Mouse (Mus musculus): ENCODE data around the gene Cacna1c.

Cacna1c gene

GRCm38 (mm10) chr6:118810834-118811233, 385.4 kb downstream of the Cacna1c start:
- DNase-seq (ENCODE audit: low read depth, low spot score) = no peak

- DNase-seq (ENCODE audit: low read depth, low spot score) = no peak
These were observed 391.1 kb downstream of the Cacna1c start for GRCm38 (mm10) chr6:118805139-118805538.

GRCm38 (mm10) chr6:118802286-118802685, 393.9 kb downstream of the Cacna1c start:
- no peak for DNase-seq (ENCODE audit: low read depth, low spot score)

GRCm38 (mm10) chr6:118796393-118796792, 399.8 kb downstream of the Cacna1c start:
- DNase-seq (ENCODE audit: low read depth, low spot score) = no peak

DNA sequence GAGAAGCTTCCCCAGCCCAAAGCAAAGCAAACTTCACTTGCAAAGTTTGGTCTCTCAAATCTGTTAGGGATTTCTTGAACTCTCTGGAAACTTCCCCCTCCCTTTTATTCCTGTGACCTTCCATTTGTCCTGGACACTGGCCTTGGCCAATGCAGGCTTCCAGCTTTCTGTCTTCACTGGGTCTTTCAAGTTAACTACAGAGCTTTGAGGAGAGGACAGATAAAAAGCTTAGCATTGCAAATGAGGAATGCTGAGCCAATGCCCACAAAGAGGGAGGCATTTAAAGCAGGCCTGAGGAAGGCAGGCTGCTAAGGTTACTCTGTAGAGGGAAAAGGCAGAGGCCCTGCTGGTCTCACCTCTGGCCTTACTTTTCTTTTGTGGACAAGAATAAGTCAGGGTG, 400.5 kb downstream of the Cacna1c start:
- peak; percentile 65 for DNase-seq (ENCODE audit: low read depth, low spot score)

DNA sequence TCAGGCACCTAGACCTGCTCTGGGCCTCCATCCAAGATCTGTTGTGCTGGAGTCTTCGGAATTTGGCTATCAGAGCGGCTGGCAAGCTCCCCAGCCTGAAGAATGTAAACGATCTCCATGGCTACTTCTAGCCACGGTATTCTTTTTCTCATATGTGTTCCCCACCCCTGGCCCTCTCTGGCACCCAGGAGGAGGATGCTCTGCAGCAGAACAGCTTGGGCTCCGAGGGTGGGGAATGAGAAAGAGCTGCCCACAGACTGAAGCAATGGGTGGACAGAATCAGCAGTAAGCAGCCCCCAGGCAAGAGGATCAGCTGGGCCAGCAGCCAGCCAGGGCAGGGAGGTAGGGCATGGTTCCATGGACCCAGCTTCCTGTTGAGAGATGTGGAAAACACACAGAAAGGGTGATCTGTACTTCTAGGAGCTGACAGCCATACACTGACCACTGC, 404.3 kb downstream of the Cacna1c start:
- DNase-seq (ENCODE audit: low read depth, low spot score) = no peak

- DNase-seq (ENCODE audit: low read depth, low spot score) = no peak
These were observed 408.3 kb downstream of the Cacna1c start for GRCm38 (mm10) chr6:118787933-118788332.

- DNase-seq (ENCODE audit: low read depth, low spot score) = no peak
These were observed 415.9 kb downstream of the Cacna1c start for GRCm38 (mm10) chr6:118780280-118780679.

GRCm38 (mm10) chr6:118779201-118779600, 417.0 kb downstream of the Cacna1c start:
- DNase-seq (ENCODE audit: low read depth, low spot score) = no peak

GRCm38 (mm10) chr6:118777457-118777856, 418.8 kb downstream of the Cacna1c start:
- DNase-seq (ENCODE audit: low read depth, low spot score) = peak; percentile 40

DNA sequence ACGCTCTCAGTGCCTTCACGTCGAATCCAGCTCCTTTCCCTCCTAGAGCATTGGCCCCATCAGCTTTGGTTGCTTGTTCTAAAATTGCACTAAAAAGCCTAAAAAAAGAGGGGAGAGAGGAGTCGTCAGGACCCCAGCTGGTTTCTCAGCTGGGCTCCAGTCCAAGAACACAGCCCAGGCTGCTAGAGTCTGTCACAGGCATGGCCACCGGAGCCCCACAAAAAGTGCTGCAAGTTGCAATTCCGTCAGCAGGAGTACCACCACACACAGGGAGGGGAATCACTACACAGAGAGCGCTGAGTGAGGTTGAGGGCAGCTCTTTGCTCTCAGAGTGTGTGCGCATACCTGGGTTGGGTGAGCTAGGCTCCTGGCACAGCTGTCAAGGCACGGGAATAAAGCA, 419.8 kb downstream of the Cacna1c start:
- DNase-seq (ENCODE audit: low read depth, low spot score) = no peak

- DNase-seq (ENCODE audit: low read depth, low spot score) = no peak
These were observed 423.6 kb downstream of the Cacna1c start for GRCm38 (mm10) chr6:118772581-118772980.

DNA sequence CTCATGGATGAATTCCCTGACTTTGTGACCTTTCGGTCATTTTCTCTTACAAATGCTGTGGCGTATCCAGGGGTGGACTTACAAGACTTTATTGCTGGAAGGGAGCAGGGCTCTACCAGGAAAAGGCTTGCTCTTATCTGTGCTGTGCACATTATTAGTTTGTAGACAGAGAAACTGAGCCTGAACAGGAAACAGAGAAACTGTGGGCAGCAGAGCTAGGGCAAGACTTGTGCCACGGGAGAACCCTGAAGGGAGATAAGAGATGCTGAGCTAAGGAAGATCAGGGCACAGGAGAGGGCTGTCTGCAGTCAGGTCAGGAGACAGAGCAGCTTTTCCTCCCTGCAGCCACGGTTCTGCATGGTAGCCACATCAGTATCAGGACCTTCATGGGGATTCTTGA, 425.1 kb downstream of the Cacna1c start:
- no peak for DNase-seq (ENCODE audit: low read depth, low spot score)

DNA sequence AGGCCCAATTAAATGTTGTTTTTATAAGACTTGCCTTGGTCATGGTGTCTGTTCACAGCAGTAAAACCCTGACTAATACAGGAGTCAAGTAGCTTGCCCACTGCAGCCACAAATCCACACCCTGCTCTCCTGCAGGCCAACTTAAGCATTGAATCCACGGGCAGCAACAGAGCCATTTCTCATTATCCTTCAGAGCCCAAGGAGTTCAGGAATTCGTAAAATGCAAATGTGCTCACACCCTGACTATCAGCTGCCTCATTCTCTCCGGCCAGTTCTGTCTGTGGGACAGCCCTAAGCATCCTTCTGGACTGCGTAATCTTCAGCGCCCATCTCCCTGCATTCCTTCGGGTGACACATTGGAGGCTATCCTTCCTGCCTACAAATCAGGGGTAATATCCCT, 425.8 kb downstream of the Cacna1c start:
- DNase-seq (ENCODE audit: low read depth, low spot score) = peak; percentile 79

- peak; percentile 73 for DNase-seq (ENCODE audit: low read depth, low spot score)
These were observed 426.4 kb downstream of the Cacna1c start for GRCm38 (mm10) chr6:118769792-118770191.

- no peak for DNase-seq (ENCODE audit: low read depth, low spot score)
These were observed 428.5 kb downstream of the Cacna1c start for GRCm38 (mm10) chr6:118767698-118768097.

DNA sequence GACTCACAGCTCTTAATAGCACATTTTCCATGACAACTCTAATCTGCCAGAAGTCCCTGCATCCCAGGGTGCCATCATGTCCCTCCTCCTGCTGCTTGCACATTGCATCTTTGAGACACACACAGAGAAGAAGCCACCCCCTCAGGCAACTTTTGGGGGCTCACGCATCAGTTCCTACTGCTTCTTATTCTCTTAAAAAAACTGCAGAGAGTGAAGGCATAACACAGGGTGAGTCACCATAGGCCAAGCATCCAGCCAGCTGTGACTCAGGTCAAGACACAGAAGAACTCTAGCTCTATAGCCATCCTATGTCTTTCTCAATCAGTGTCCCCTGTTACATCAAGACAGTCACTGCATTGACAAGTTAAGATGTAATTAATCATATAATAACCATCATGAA, 431.0 kb downstream of the Cacna1c start:
- DNase-seq (ENCODE audit: low read depth, low spot score) = no peak

GRCm38 (mm10) chr6:118759015-118759414, 437.2 kb downstream of the Cacna1c start:
- DNase-seq (ENCODE audit: low read depth, low spot score) = no peak

GRCm38 (mm10) chr6:118758290-118758907, 437.8 kb downstream of the Cacna1c start:
- no peak for DNase-seq (ENCODE audit: low read depth, low spot score)

DNA sequence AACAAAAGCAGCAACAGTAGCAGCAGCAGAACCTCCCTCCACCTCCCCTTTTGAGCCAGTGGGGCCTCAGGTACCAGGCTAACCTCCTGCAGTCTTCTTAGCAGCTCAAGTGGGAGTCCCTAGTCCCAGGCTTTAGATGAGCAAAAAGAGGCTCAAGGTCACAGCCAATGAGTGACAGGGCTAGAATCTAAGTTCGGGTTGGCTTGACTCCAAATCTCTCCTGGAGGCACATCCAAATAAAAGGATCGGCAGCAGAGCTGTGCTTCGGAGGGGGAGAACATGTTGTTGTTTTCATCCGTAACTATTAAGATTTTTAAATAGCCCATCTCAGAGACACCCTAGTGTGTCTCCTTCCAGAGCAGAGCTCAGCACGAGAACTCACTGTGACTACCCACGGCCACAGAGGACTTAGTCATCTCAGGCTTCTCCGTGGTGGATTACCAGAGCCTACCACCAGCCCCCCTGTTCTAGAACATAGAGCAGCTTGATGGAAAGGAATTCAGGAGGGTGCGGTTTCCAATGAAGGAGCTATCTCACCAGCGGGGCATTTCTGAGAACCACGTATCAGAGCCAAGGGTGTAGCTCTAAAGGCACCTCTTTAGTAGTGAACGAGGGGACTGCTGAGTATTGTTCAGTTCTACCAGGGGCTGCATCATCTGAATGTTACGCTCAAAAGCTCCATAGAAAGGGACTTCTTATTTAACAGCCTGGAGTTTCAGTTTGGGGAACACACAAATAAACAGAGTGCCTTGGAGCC, 438.5 kb downstream of the Cacna1c start:
- no peak for DNase-seq (ENCODE audit: low read depth, low spot score)

GRCm38 (mm10) chr6:118756511-118756910, 439.7 kb downstream of the Cacna1c start:
- DNase-seq (ENCODE audit: low read depth, low spot score) = no peak

DNA sequence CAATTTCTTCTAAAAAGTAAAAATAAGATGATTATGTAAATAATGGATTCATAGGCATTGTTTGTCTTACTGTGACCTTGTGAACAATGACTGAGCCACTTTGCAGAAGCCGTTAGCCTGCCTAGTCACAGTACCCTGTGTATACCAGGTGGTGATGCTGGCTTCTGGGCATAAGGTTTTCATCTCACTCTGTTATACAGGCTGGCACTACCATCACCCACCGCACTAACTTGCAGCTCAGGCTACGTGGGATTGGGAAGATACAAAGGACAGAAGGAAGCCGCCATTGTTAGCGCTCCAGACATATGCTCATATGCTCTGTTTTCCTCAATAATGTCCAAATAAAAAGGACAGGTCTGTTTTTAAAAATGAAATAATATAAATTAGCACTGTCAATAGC, 440.4 kb downstream of the Cacna1c start:
- no peak for DNase-seq (ENCODE audit: low read depth, low spot score)

- no peak for DNase-seq (ENCODE audit: low read depth, low spot score)
These were observed 441.8 kb downstream of the Cacna1c start for GRCm38 (mm10) chr6:118754439-118754838.

All from ZHBTc4 (cell line).